Mouse (Mus musculus) embryonic facial prominence, embryonic 10.5 days (tissue): ENCODE measurements around the gene Ifit1bl1. TPM values are rescaled to one million over a fixed set of nuclear protein-coding genes. Genes with fewer than 3 reads are reported as not detected.
"Not testable (repeated sequence)": the region's sequence is repeated elsewhere in the genome, so short reads cannot be mapped to it uniquely, and the experiment has no call there.

Experiments
- DNase-seq: peaks from one replicate; pipeline ENCODE4 v3.0.0-alpha.2; 2017; ENCODE audit warnings: low spot score
- H3K27ac ChIP-seq: fragments of 300-500 bp; sonication (generic); replicated peaks from 2 replicates; pipeline ENCODE4 v1.5.1; 2016; ENCODE audit warnings: mild to moderate bottlenecking
- H3K27me3 ChIP-seq: fragments of 300-500 bp; sonication (generic); replicated peaks from 2 replicates; pipeline ENCODE4 v1.6.1; 2016; ENCODE audit warnings: low read depth, mild to moderate bottlenecking; ENCODE audit not compliant: poor library complexity, severe bottlenecking
- H3K36me3 ChIP-seq: fragments of 300-500 bp; sonication (generic); replicated peaks from 2 replicates; pipeline ENCODE4 v1.6.1; 2016; ENCODE audit warnings: mild to moderate bottlenecking, moderate library complexity
- H3K4me1 ChIP-seq: fragments of 300-500 bp; sonication (generic); 2 replicates; pipeline ENCODE4 v1.6.1; 2016
- H3K4me3 ChIP-seq: fragments of 300-500 bp; sonication (generic); 2 replicates; pipeline ENCODE4 v1.5.1; 2016; ENCODE audit warnings: mild to moderate bottlenecking, moderate library complexity
- H3K9me3 ChIP-seq: fragments of 300-500 bp; sonication (generic); 2 replicates; pipeline ENCODE4 v1.6.1; 2016; ENCODE audit warnings: mild to moderate bottlenecking
- WGBS: fragments of 180-500 bp; shearing (Covaris S2); methylation state at CpG from one replicate; pipeline ENCODE4 v1.1.7; 2016; 5-methylcytosine and 5-hydroxymethylcytosine counted together
- polyA plus RNA-seq: library from polyadenylated mRNA; unstranded; fragments of >200 nt; fragmentation: Nextera tagmentation; extraction: Ambion mirVana; gene quantifications from 2 replicates; pipeline ENCODE4 v1.2.1, GENCODE M21; 2016

The Ifit1bl1 gene
- 0.11 and 0.12 TPM in 2 replicates for polyA plus RNA-seq

DNA sequence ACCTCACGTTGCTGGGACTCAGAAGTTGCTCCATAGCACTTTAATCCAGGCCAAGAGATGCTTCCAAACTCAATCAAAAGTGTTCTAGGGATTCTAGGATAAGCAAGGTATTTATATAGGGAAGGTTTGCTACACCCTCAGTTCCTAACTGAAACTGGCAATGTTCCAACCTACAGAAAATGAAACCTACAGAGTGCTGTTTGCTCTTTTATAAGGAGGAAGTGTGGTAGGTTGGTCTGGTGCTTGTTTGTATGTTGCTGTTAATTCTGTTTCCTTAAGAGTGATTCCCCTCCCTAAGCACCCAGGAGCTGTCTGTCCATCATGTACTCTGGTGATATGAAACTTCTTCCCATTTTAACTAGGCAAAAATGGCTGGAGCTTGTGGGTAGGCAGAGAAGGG, at the start of gene Ifit1bl1:
TSS of gene Ifit1bl1 (minus strand) at position 69 of the 400 bp plus-strand sequence.
- H3K4me3 ChIP-seq, H3K27ac ChIP-seq, H3K9me3 ChIP-seq, H3K4me1 ChIP-seq, H3K36me3 ChIP-seq, H3K27me3 ChIP-seq, DNase-seq: not testable (repeated sequence)
- 57% methylated on average over 1 of the region's 1 CpGs for WGBS

DNA sequence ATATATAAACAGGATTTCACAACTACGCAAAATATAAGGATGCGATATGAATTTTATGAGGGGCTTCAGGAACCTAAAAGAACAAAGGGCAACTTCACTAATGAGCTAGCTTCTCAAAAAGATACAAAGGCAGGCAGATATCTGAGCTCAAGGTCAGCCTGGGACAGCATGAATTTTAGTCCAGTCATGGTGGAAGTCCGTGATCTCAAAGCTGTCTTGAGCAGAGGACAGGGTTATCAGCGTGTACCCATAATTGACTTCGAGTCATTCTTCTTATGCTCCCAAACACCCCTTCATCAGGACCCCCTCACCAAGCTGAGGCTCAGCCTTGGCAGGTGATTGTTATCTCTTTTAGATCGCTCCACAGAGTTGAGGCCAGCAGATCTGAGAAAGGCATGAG, 49.2 kb upstream of the Ifit1bl1 start:
- no peak for DNase-seq
- Histone ChIP-seq H3K4me3 (no peak overlapping the region), H3K4me1 (no peaks in the 10 kb centered on the region), H3K27ac (no peak overlapping the region), H3K36me3 (no peaks in the 10 kb centered on the region), H3K27me3 (no peaks in the 10 kb centered on the region), H3K9me3 (no peaks in the 10 kb centered on the region)
- 92% methylated on average over 6 of the region's 6 CpGs for WGBS

DNA sequence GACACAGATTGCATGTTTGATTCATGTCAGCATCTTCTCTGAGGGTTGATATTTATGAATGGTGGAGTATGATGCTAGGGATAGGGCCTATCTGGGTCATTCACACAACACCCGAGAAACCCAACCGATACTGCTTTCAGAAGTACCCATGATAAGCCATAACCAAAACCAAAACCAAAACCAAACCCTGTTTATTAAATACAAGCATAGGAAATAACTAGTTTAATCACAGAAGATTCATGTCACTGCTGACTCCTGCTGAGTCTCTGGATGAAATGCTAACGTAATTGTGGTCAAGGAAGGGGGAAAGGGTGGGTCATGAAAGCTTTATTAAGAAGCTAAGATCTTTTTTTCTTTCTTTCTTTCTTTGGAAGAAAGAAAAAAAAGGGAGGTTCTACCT, 48.5 kb upstream of the Ifit1bl1 start:
- H3K36me3 ChIP-seq: no peaks in the 10 kb centered on the region
- no peak overlapping the region for H3K27ac ChIP-seq
- H3K9me3 ChIP-seq: no peaks in the 10 kb centered on the region
- 92% methylated on average over 3 of the region's 3 CpGs for WGBS
- no peak for DNase-seq
- H3K4me1 ChIP-seq: no peaks in the 10 kb centered on the region
- H3K27me3 ChIP-seq: no peaks in the 10 kb centered on the region
- H3K4me3 ChIP-seq: no peak overlapping the region

DNA sequence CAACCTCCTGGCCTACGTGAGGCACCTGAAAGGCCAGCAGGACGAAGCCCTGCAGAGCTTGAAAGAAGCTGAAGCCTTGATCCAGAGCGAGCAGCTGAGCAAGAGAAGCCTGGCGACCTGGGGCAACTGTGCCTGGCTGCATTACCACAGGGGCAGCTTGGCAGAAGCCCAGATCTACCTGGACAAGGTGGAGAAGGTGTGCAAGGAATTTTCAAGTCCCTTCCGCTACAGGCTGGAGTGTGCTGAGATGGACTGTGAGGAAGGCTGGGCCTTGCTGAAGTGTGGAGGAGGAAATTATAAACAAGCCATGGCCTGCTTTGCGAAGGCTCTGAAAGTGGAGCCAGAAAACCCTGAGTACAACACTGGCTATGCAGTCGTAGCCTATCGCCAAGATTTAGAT, 45.9 kb upstream of the Ifit1bl1 start:
- not testable (repeated sequence) for H3K4me3 ChIP-seq, H3K4me1 ChIP-seq, DNase-seq, H3K9me3 ChIP-seq, H3K27ac ChIP-seq, H3K27me3 ChIP-seq, H3K36me3 ChIP-seq
- whole genome bisulfite sequencing: 92% methylated on average over 8 of the region's 8 CpGs

DNA sequence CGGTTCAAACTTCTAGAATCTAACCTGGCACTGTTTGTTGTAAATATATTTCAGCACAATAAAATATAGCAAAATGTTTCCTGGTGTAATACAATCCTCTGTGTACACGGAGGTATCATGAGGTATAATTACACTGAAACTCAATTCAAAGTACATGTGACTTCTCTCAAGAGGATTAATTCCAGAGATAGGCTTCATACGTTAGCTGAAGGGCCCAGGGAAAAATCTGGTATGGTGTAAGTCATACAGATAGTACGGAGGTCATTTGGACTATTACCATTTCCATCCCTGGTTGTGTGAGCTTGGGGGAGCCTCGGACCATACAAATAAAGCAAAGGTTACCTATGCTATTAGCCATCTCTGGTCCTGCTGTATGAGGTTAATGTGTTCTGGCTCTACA, 40.9 kb upstream of the Ifit1bl1 start:
- no peaks in the 10 kb centered on the region for H3K27me3 ChIP-seq
- whole genome bisulfite sequencing: 79% methylated on average over 5 of the region's 5 CpGs
- no peaks in the 10 kb centered on the region for H3K9me3 ChIP-seq
- H3K36me3 ChIP-seq: no peaks in the 10 kb centered on the region
- H3K27ac ChIP-seq: no peak overlapping the region
- H3K4me3 ChIP-seq: no peak overlapping the region
- H3K4me1 ChIP-seq: peaks cover 6% of the 10 kb centered on the region; the same call in 1 of the 2 replicates
- no peak for DNase-seq

DNA sequence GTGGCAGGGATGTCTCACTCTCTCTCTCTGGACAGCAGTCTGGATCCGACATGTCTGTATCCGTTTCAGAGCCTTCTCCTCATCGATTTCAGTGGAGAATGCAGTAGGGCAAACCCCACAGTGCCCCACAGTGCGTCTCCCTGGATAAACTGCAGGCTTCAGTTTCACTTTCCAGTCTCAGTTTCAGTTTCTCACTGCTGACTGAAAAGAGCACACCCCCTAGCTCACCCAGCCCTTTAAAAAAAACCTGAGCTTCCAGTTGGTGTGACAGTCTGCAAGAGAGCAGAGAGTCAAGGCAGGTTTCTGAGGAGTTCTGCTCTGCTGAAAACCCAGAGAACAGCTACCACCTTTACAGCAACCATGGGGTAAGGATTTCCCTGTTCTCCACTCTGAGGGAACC, 38.9 kb upstream of the Ifit1bl1 start, which contains the start of the genes Ifit1bl2 and Ifit1:
TSS of gene Ifit1bl2 (minus strand) at position 121 of the 400 bp plus-strand sequence.
TSS of gene Ifit1 (plus strand) at position 249 of the 400 bp plus-strand sequence.
- no peaks in the 10 kb centered on the region for H3K9me3 ChIP-seq
- no peaks in the 10 kb centered on the region for H3K27me3 ChIP-seq
- 60% methylated on average over 4 of the region's 4 CpGs for WGBS
- H3K36me3 ChIP-seq: no peaks in the 10 kb centered on the region
- no peak for DNase-seq
- H3K4me3 ChIP-seq: no peak within 1 kb of the TSS
- no peak within 1 kb of the TSS for H3K27ac ChIP-seq
- H3K4me1 ChIP-seq: peaks cover 6% of the 10 kb centered on the region; the same call in 1 of the 2 replicates

DNA sequence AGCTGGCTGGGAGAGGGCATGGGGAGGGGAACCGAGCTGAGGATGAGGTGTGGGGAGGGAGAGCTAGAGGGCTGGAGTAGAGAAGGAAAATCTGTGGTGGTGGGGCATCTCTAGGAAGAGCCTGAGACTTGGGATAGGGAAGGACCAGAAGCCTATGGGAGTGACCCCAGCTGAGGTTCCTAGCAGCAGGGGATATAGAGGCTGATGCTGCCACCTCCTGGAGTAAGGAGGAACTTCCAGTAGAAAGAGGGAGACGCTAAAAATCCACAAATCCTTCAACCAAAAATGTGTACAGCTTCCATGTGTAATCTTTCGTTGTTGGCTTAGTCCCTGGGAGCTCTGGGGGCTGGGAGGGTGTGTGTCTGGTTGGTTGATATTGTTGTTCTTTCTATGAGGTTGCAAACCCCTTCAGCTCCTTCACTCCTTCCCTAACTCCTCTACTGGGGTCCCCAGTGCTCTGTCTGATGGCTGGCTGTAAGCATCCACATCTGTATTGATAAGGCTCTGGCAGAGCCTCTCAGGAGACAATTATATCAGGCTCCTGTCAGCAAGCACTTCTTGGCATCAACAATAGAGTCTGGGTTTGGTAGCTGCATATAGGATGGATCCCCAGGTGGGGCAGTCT, 35.3 kb upstream of the Ifit1bl1 start:
- H3K4me1 ChIP-seq: peaks cover 6% of the 10 kb centered on the region; the same call in 1 of the 2 replicates
- no peak overlapping the region for H3K4me3 ChIP-seq
- H3K27ac ChIP-seq: no peak overlapping the region
- H3K9me3 ChIP-seq: no peaks in the 10 kb centered on the region
- DNase-seq: peak; percentile 57
- no peaks in the 10 kb centered on the region for H3K36me3 ChIP-seq
- WGBS: 18% methylated on average over 3 of the region's 3 CpGs
- no peaks in the 10 kb centered on the region for H3K27me3 ChIP-seq

DNA sequence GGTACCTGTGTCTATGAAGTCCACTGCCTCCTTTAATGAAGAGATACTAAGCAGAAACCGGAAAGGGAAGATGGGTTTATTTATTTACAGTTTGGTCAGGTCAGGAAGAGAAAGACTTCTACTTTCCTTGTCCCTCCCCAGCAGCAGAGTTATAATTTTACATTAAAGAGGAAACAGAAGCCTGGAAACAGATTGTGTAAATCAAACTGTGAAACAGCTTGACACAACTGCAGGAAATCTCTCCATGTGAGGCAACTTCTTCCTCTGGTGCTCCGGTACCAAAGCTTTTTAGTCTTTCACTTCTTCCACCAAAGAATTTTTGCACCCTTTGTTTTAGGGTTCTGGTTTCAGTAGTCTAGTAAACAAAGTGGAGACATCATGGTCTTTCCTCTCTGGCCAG, 31.7 kb upstream of the Ifit1bl1 start:
- DNase-seq: no peak
- 84% methylated on average over 2 of the region's 2 CpGs for WGBS
- H3K4me3 ChIP-seq: no peak overlapping the region
- H3K9me3 ChIP-seq: no peaks in the 10 kb centered on the region
- no peaks in the 10 kb centered on the region for H3K36me3 ChIP-seq
- H3K27me3 ChIP-seq: no peaks in the 10 kb centered on the region
- H3K4me1 ChIP-seq: no peaks in the 10 kb centered on the region
- H3K27ac ChIP-seq: no peak overlapping the region

DNA sequence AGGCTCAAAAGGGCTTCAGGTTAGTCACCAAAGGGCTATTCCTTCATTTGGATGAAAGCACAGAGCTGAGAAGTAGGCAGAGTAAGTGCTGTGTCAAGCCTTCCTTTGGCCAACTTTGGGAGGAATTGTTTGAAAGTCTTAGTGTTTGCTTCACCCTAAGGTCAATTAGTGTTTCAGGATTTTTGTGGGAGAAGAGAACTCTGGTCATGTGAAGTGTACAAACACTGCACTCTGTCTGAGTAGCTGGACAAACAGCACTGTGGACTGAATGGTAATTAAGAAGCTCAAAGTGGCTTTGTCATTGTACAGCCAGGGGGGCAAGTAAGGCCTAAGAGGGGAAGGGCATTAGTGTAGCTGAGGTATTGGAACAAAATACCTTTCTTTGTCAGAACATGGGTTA, 29.7 kb upstream of the Ifit1bl1 start:
- Histone ChIP-seq H3K4me1 (no peaks in the 10 kb centered on the region), H3K9me3 (no peaks in the 10 kb centered on the region), H3K27me3 (no peaks in the 10 kb centered on the region), H3K4me3 (no peak overlapping the region), H3K27ac (no peak overlapping the region), H3K36me3 (no peaks in the 10 kb centered on the region)
- no peak for DNase-seq

DNA sequence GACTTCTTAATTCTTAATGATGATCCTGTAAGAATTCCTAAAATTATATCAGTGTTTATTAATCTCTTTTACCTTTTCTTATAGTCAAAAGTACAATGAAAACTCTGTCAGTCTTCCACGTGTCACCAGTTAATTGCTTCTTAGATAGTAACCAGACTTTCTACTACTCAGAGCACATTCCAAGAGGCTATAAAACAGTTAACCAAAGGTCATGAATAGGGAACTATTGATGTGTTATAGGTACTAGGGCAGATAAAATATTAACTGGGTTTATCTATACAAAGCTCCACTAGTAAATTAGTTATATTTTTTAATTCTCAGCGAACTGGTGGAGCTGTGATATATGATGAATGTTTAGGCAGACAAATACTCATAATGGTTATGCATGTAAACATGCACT, 25.7 kb upstream of the Ifit1bl1 start:
- H3K27me3 ChIP-seq: no peaks in the 10 kb centered on the region
- H3K9me3 ChIP-seq: no peaks in the 10 kb centered on the region
- H3K36me3 ChIP-seq: no peaks in the 10 kb centered on the region
- WGBS: 78% methylated on average over 2 of the region's 2 CpGs
- no peaks in the 10 kb centered on the region for H3K4me1 ChIP-seq
- DNase-seq: no peak
- no peak overlapping the region for H3K27ac ChIP-seq
- no peak overlapping the region for H3K4me3 ChIP-seq

DNA sequence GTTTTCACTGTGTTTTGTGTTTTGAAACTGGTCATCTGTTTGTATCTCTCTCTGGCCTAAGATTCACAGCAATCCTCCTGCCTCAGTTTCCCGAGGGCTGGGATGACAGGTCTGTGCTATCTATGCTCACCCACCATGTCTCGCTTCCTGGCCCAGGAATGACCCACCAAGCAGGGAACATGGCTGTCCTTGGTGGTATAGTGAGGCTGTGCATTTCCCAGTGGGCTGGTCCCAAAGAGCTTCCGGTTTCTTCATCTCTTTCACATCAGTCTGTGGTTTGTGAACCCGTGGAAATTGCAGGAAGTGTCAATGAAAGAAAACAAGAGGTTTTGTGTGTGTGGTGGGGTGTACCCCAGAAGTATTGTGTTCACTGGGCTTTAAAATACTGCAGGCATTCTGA, 22.9 kb upstream of the Ifit1bl1 start:
- Histone ChIP-seq H3K9me3 (no peaks in the 10 kb centered on the region), H3K4me1 (no peaks in the 10 kb centered on the region), H3K36me3 (no peaks in the 10 kb centered on the region), H3K4me3 (no peak overlapping the region), H3K27ac (no peak overlapping the region), H3K27me3 (no peaks in the 10 kb centered on the region)
- 81% methylated on average over 4 of the region's 4 CpGs for WGBS
- DNase-seq: no peak

DNA sequence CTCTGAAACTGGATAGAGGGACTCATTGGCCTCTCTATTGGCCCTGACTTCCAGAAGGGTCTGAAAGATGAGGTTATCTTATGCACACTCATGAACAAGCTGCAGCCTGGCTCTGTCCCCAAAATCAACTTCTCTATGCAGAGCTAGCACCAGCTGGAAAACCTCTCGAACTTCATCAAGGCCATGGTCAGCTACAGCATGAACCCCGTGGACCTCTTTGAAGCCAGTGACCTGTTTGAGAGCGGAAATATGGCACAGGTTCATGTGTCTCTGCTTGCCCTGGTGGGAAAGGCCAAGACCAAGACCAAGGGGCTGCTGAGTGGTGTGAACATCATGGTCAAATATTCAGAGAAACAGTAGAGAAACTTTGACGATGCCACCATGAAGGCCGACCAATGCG, 22.0 kb upstream of the Ifit1bl1 start:
- DNase-seq: no peak
- Histone ChIP-seq H3K27me3 (no peaks in the 10 kb centered on the region), H3K4me3 (no peak overlapping the region), H3K36me3 (no peaks in the 10 kb centered on the region), H3K4me1 (no peaks in the 10 kb centered on the region), H3K27ac (no peak overlapping the region), H3K9me3 (no peaks in the 10 kb centered on the region)
- 95% methylated on average over 6 of the region's 6 CpGs for WGBS

DNA sequence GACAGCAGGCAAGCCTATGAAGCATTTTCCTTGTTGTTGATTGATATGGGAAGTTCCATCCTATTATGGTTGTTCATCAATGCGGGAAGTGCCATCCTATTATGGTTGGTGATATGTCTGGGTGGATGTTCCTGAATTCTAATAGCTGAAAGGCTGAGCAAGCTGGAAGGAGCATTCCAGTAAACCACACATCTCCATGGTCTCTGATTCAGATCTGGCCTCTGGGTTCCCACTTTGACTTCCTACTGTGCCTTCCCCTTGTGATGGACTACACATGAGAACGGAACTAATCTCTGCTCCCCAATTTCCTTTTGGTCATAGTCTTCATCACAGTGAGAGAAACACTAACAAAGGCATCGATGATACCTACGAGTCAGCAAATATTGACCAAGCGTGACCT, 19.1 kb upstream of the Ifit1bl1 start:
- Histone ChIP-seq H3K4me3 (no peak overlapping the region), H3K9me3 (no peaks in the 10 kb centered on the region), H3K27ac (no peak overlapping the region), H3K4me1 (no peaks in the 10 kb centered on the region), H3K27me3 (no peaks in the 10 kb centered on the region), H3K36me3 (no peaks in the 10 kb centered on the region)
- DNase-seq: no peak
- WGBS: 90% methylated on average over 5 of the region's 5 CpGs
